Mouse (Mus musculus) heart, embryonic 15.5 days (tissue): ENCODE measurements around the gene Slc39a10. TPM values are rescaled to one million over a fixed set of nuclear protein-coding genes. Genes with fewer than 3 reads are reported as not detected.
"Not testable (repeated sequence)": the region's sequence is repeated elsewhere in the genome, so short reads cannot be mapped to it uniquely, and the experiment has no call there.

Experiments
- ATAC-seq: fragments of 200-750 bp; cut with Nextera tagmentation; replicated peaks from 2 replicates; pipeline ENCODE4 v1.8.0; 2017; ENCODE audit warnings: low read depth, moderate TSS enrichment; ENCODE audit not compliant: insufficient number of reproducible peaks, insufficient read depth, low FRiP score
- H3K27ac ChIP-seq: fragments of 300-500 bp; sonication (generic); 2 replicates; pipeline ENCODE4 v1.5.1; 2015; ENCODE audit warnings: mild to moderate bottlenecking, inconsistent platforms
- H3K27me3 ChIP-seq: fragments of 300-500 bp; sonication (generic); 2 replicates; pipeline ENCODE4 v1.6.1; 2015; ENCODE audit warnings: inconsistent platforms
- H3K36me3 ChIP-seq: fragments of 300-500 bp; sonication (generic); 2 replicates; pipeline ENCODE4 v1.6.1; 2015; ENCODE audit warnings: mild to moderate bottlenecking, inconsistent platforms
- H3K4me1 ChIP-seq: fragments of 300-500 bp; sonication (generic); replicated peaks from 2 replicates; pipeline ENCODE4 v1.6.1; 2015; ENCODE audit warnings: inconsistent platforms
- H3K4me2 ChIP-seq: fragments of 300-500 bp; sonication (generic); 2 replicates; pipeline ENCODE4 v1.6.1; 2015; ENCODE audit warnings: inconsistent platforms, mild to moderate bottlenecking, moderate library complexity
- H3K4me3 ChIP-seq: fragments of 300-500 bp; sonication (generic); 2 replicates; pipeline ENCODE4 v1.5.1; 2015; ENCODE audit warnings: mild to moderate bottlenecking, inconsistent platforms
- H3K9ac ChIP-seq: fragments of 300-500 bp; sonication (generic); 2 replicates; pipeline ENCODE4 v1.6.1; 2015; ENCODE audit warnings: mild to moderate bottlenecking, inconsistent platforms
- H3K9me3 ChIP-seq: fragments of 300-500 bp; sonication (generic); replicated peaks from 2 replicates; pipeline ENCODE4 v1.6.1; 2016; ENCODE audit warnings: inconsistent platforms
- WGBS: fragments of 180-500 bp; shearing (Covaris S2); methylation state at CpG from one replicate; pipeline ENCODE4 v1.1.7; 2015; ENCODE audit warnings: mixed read lengths; 5-methylcytosine and 5-hydroxymethylcytosine counted together
- polyA plus RNA-seq: library from polyadenylated mRNA; unstranded; fragments of >200 nt; fragmentation: Nextera tagmentation; extraction: Ambion mirVana; gene quantifications from 2 replicates; pipeline ENCODE4 v1.2.1, GENCODE M21; 2015

The Slc39a10 gene
- polyA plus RNA-seq, 1 experiment from 2014 or later: 22.2 TPM

DNA sequence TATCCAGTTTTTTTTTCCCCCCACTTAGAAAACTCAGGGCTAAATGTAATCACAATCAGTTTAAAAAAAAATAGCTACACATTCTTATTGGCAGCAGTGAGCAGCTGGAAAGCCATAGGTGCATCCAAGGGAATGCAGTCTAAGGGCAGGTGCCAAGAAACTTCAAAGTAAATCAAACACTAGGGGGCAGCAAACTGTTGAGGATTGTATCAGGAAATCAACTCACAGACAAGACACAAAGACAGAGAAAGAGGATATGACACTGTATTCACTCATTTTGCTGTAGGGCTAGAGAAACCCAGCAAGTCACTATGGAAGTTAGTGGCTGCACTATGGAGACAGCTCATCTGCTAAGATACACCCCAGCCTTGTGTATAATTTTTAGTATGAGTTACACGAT lies 42.9 kb downstream of the Slc39a10 start:
- Histone ChIP-seq H3K9ac (no peak overlapping the region), H3K4me1 (peaks cover 13% of the 10 kb centered on the region; the same call in 1 of the 2 replicates), H3K27ac (no peak overlapping the region), H3K36me3 (no peaks in the 10 kb centered on the region), H3K9me3 (no peaks in the 10 kb centered on the region), H3K4me2 (no peak overlapping the region), H3K4me3 (no peak overlapping the region), H3K27me3 (no peaks in the 10 kb centered on the region)
- ATAC-seq: no peak
- WGBS: 40% methylated on average over 1 of the region's 1 CpGs

DNA sequence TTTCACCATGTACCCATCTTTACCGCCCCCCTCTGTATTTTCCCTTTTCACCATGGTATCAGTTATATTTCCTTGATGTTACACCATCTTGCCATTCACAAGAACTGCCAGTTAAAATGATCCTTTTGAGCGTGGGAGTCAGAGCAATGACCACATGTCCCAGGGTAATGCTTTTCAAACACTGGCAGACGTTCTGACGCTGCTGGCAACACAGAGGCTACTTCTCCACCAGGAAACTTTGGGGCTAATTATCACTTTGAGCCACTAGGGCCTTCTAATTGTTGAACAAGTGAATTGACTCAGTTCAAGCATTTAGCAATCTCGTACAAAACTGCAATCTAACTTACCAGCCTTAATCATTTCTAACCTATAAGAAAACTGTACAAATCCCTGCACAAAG lies 47.4 kb downstream of the Slc39a10 start:
- Histone ChIP-seq H3K27ac (no peak overlapping the region), H3K36me3 (no peaks in the 10 kb centered on the region), H3K27me3 (no peaks in the 10 kb centered on the region), H3K4me1 (no peaks in the 10 kb centered on the region), H3K4me3 (no peak overlapping the region), H3K9me3 (no peaks in the 10 kb centered on the region), H3K4me2 (no peak overlapping the region), H3K9ac (no peak overlapping the region)
- ATAC-seq: no peak
- WGBS: 69% methylated on average over 5 of the region's 5 CpGs

DNA sequence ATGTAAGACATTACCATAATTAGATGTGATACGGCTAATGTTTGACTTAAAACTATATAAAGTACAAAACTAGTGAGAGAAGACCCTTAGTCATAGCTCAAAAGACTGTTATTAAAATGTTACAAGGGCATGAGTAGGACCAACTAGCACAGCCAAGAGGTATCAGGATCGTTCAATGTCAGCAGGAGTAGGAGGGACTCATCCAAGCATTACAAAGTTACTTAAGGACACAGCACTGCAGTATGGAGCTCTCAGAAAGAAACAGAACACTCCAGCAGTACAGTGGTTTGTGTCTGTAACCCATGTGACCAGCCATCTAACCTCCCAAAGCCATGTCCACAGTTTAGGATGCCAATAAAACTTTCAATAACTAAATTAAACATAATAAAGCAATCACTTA lies 48.4 kb downstream of the Slc39a10 start:
- H3K9ac ChIP-seq: no peak overlapping the region
- H3K36me3 ChIP-seq: no peaks in the 10 kb centered on the region
- H3K4me3 ChIP-seq: no peak overlapping the region
- no peaks in the 10 kb centered on the region for H3K9me3 ChIP-seq
- no peaks in the 10 kb centered on the region for H3K4me1 ChIP-seq
- no peak for ATAC-seq
- 78% methylated on average over 2 of the region's 2 CpGs for WGBS
- no peak overlapping the region for H3K27ac ChIP-seq
- H3K27me3 ChIP-seq: no peaks in the 10 kb centered on the region
- H3K4me2 ChIP-seq: no peak overlapping the region

DNA sequence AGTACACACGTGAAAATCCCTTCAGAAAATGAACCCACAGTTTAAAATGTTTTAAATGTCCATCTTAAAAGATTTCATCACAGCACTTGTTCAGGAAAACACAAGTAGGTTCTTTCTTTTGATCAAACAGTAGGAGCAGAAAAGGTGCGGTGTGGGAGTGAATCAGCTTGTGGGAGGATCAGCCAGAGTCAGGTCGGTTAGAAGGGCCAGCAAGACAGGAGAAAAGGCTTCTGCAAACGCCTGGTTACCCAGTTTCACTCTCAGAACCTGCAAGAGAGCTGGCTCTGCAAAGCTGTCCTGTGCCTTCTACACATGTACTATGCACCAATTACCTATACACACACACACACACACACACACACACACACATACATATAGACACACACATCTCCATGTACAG lies 49.2 kb downstream of the Slc39a10 start:
- Histone ChIP-seq H3K9me3 (no peaks in the 10 kb centered on the region), H3K27ac (no peak overlapping the region), H3K4me3 (no peak overlapping the region), H3K27me3 (no peaks in the 10 kb centered on the region), H3K4me1 (no peaks in the 10 kb centered on the region), H3K9ac (no peak overlapping the region), H3K4me2 (no peak overlapping the region), H3K36me3 (no peaks in the 10 kb centered on the region)
- ATAC-seq: no peak
- 52% methylated on average over 4 of the region's 4 CpGs for WGBS

DNA sequence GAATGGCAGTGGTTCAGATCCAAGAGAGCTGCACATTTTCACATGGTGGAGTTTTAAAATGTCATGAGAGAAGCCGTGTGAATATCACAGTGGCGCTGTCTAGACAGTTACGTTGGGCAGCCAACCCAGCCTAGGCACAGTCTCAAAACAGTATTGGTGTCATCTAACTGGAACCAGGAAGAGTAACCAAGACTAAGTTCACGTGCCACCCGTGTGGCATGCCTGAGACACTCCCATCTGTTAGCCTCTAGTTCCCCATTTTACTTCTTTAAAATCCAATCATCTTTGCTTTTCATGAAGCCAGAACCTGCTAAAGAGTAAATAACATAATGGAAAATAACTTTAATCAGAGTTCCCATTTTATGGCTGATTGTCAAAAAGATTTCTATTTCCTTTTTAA lies 60.7 kb downstream of the Slc39a10 start:
- H3K4me3 ChIP-seq: no peak overlapping the region
- H3K27me3 ChIP-seq: no peaks in the 10 kb centered on the region
- peaks cover 10% of the 10 kb centered on the region for H3K36me3 ChIP-seq
- no peak overlapping the region for H3K4me2 ChIP-seq
- H3K9ac ChIP-seq: no peak overlapping the region
- 89% methylated on average over 5 of the region's 5 CpGs for WGBS
- H3K9me3 ChIP-seq: no peaks in the 10 kb centered on the region
- no peak overlapping the region for H3K27ac ChIP-seq
- ATAC-seq: no peak
- no peaks in the 10 kb centered on the region for H3K4me1 ChIP-seq

DNA sequence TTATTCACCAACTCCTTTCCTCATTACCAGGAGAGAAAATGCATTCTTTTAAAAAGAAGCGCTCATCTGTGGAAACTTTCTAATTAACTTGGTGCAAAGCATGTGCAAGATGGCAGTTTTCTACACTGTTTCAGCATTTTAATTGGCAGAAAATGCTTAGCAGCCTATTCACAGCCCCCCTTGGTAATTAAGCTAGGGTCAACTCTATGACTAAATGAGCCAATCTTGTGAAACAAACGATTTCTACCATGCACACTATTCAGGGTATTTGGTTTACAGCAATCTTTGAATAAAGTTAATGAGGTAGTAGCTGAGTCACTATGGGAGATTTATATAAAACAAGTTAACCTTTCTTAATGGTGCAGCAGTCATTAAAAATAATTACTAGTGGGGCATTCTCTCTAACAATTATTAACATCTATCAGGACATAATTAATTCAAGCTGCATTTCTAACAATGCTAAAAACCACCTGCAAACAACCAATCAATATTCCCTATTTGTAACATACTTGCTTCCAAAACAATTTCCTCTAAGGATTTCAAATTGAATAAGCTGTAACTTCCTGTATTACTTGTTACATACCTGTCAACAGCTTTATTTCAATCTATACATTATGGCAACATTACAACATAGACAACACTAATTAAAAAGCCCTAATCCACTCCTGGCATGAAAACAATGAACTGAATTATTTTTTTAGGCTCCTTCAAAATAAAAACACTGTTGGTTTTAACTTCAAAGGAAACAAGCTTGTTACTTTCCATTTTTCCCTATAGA lies 62.4 kb downstream of the Slc39a10 start:
- no peak overlapping the region for H3K9ac ChIP-seq
- H3K4me2 ChIP-seq: no peak overlapping the region
- H3K27ac ChIP-seq: no peak overlapping the region
- 83% methylated on average over 2 of the region's 2 CpGs for WGBS
- H3K4me3 ChIP-seq: no peak overlapping the region
- H3K27me3 ChIP-seq: no peaks in the 10 kb centered on the region
- no peaks in the 10 kb centered on the region for H3K4me1 ChIP-seq
- H3K36me3 ChIP-seq: peaks cover 7% of the 10 kb centered on the region
- no peaks in the 10 kb centered on the region for H3K9me3 ChIP-seq
- no peak for ATAC-seq

DNA sequence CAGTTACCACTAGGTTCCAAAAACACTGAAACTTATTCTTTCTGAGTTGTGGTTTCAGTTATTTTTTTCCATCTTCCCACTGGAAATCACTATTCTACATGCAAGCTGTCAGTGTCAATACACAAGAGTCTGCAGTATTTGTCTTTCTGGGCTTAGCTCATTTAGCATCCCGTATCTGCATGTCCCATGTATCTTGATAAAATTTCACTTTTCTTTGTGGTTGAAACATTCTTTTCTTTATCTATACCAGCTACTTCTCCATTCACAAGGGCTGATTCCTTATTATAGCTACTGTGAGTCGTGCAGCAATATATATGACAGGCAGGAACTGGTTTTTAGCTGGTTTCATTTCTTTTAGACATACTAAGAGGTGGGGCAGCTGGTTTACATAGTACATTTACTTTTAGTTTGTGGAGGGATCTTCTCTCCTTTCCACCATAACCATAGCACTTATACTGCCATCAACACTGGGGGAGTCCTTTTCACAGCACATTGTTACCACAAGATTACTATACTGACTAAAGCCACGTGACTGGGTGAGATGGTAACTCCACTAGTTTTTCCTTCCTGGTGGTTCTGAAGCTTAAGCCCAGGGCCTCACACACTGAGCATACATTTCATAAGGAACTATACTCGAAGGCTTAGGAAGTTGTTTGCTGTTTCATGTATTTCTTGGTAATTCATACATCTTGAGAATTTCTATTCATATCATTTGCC lies 70.2 kb downstream of the Slc39a10 start:
- 85% methylated on average over 4 of the region's 4 CpGs for WGBS
- ATAC-seq: no peak
- no peaks in the 10 kb centered on the region for H3K4me1 ChIP-seq

DNA sequence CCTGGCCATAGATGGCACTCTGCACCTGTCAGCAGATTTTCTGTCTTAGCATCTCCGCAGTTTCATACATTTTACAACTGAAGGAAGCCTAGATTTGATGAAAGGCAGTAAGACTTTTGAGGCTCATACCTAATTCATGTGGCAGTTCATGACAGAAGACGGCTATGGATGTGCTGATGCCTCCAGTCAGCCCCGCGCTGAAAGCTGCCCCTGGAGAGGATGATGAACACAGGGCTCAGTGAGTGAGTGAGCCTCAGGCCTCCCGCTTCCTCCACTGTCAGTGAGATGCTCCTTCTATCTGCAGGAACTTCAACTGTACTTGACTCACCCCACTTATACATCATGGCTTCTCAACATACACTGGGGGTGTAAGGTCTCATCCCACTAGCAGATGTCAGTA lies 74.7 kb downstream of the Slc39a10 start:
- WGBS: 87% methylated on average over 5 of the region's 5 CpGs
- H3K36me3 ChIP-seq: 0 out of 2 replicates have a peak, but pooled peaks cover 4% of the 10 kb centered on the region
- no peak overlapping the region for H3K4me3 ChIP-seq
- no peaks in the 10 kb centered on the region for H3K4me1 ChIP-seq
- H3K27me3 ChIP-seq: no peaks in the 10 kb centered on the region
- no peaks in the 10 kb centered on the region for H3K9me3 ChIP-seq
- no peak overlapping the region for H3K9ac ChIP-seq
- no peak overlapping the region for H3K27ac ChIP-seq
- ATAC-seq: no peak
- no peak overlapping the region for H3K4me2 ChIP-seq

More for the DNA sequence above, 70.2 kb downstream of the Slc39a10 start:
- H3K4me3 ChIP-seq: no peak overlapping the region
- H3K36me3 ChIP-seq: peaks cover 4% of the 10 kb centered on the region; the same call in 1 of the 2 replicates
- H3K4me2 ChIP-seq: no peak overlapping the region
- no peak overlapping the region for H3K27ac ChIP-seq
- no peak overlapping the region for H3K9ac ChIP-seq
- no peaks in the 10 kb centered on the region for H3K27me3 ChIP-seq
- no peaks in the 10 kb centered on the region for H3K9me3 ChIP-seq

DNA sequence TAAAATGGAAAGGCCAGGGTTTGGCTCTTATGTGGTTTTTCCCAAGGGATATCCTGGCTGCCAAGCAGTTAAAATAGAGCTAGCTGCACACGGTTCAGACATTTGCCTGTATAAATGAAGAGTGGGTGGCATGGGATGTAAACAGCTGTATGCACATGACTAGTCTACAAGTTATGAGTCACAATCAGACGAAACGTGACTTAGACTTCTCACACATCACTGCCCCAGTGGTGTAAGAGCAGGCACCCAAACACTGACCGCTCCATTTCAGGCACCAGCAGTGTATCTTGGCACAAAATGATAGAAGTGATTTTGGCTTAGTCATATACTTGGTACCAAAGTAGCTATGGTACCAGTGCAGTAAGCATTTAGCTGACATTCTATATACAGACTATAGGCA lies 84.0 kb downstream of the Slc39a10 start:
- not testable (repeated sequence) for H3K27ac ChIP-seq, H3K27me3 ChIP-seq, H3K4me2 ChIP-seq, H3K9ac ChIP-seq, H3K4me3 ChIP-seq, H3K9me3 ChIP-seq, H3K4me1 ChIP-seq, ATAC-seq, H3K36me3 ChIP-seq
- WGBS: 85% methylated on average over 4 of the region's 4 CpGs

DNA sequence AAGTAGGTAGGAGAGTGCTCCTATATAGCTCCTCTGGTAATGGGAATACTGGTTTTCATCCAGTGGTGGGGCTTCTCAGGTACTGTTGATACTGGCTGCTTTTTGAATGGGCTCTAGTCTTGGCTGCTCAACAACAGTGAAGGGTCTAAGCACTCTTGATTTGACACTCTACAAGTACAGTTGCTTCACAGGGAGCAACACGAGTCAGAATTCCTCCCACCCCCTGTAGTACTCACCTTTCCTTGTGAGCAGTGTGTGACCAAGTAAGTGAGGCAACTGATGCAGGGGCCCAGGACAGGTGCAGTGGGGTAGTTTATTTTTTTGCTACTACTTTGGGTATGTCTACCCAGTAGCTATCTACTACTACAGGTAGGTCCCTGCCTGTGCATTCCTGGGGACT lies 87.6 kb downstream of the Slc39a10 start:
- no peaks in the 10 kb centered on the region for H3K4me1 ChIP-seq
- no peak overlapping the region for H3K9ac ChIP-seq
- H3K36me3 ChIP-seq: no peaks in the 10 kb centered on the region; the same call in 1 of the 2 replicates
- no peaks in the 10 kb centered on the region for H3K27me3 ChIP-seq
- no peak overlapping the region for H3K4me2 ChIP-seq
- no peak for ATAC-seq
- 69% methylated on average over 1 of the region's 1 CpGs for WGBS
- no peak overlapping the region for H3K4me3 ChIP-seq
- H3K27ac ChIP-seq: no peak overlapping the region
- H3K9me3 ChIP-seq: no peaks in the 10 kb centered on the region

DNA sequence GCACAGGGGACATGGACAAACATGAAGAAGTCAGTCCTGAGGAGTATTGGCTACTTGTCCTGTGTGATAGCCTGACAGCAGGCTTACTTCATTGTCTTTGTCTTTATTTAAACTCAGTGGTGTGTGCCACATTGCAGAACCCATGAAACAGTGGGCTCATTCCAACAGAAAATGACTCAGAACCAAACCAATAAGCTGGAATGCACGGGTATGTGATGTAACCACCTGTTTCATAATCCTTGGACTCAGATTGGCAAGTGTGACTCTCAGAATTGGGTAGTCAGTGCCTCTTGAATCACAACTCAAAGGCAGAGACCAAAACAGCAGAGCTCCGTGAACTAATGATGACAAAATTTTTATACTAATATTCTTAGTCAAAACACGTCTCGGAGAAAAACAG lies 110.4 kb downstream of the Slc39a10 start:
- not testable (repeated sequence) for H3K9me3 ChIP-seq, H3K27me3 ChIP-seq, H3K27ac ChIP-seq, ATAC-seq, H3K4me1 ChIP-seq, H3K36me3 ChIP-seq, H3K9ac ChIP-seq, H3K4me2 ChIP-seq, H3K4me3 ChIP-seq
- 70% methylated on average over 4 of the region's 4 CpGs for whole genome bisulfite sequencing
